Mouse (Mus musculus) small intestine, adult 2 months (tissue): ENCODE measurements around the gene Hist1h3a. TPM values are rescaled to one million over a fixed set of nuclear protein-coding genes. Genes with fewer than 3 reads are reported as not detected.
A peak's percentile ranks its signal among the peaks of the same experiment; 100 is the strongest.
"Not testable (repeated sequence)": the region's sequence is repeated elsewhere in the genome, so short reads cannot be mapped to it uniquely, and the experiment has no call there.

ENCODE experiments used
- H3K27ac ChIP-seq: fragments of 200-500 bp; 2 replicates; pipeline ENCODE4 v1.5.1; 2012; ENCODE audit warnings: low read depth, low read length, control low read depth, inconsistent platforms; ENCODE audit not compliant: insufficient read depth
- H3K27me3 ChIP-seq: fragments of 200-500 bp; 2 replicates; pipeline ENCODE4 v1.6.1; 2012; ENCODE audit warnings: mild to moderate bottlenecking, moderate library complexity, low read length, inconsistent platforms; ENCODE audit not compliant: control insufficient read depth, insufficient read depth
- H3K36me3 ChIP-seq: fragments of 200-500 bp; 2 replicates; pipeline ENCODE4 v1.6.1; 2012; ENCODE audit warnings: mild to moderate bottlenecking, low read length, control low read depth, inconsistent platforms; ENCODE audit not compliant: control insufficient read depth, insufficient read depth
- H3K4me1 ChIP-seq: fragments of 200-500 bp; 2 replicates; pipeline ENCODE4 v1.6.1; 2012; ENCODE audit warnings: low read length, inconsistent platforms, mixed read lengths; ENCODE audit not compliant: control insufficient read depth, insufficient read depth, insufficient read length
- H3K4me3 ChIP-seq: fragments of 200-500 bp; 2 replicates; pipeline ENCODE4 v1.5.1; 2012; ENCODE audit warnings: low read depth, mild to moderate bottlenecking, control low read depth, inconsistent platforms, low read length, moderate library complexity
- CTCF ChIP-seq: fragments of 200-500 bp; IDR thresholded peaks from 2 replicates; pipeline ENCODE4 v1.5.1; 2012; ENCODE audit warnings: low read depth, mild to moderate bottlenecking, control low read depth, inconsistent platforms, low read length, moderate library complexity, mixed read lengths; ENCODE audit not compliant: insufficient replicate concordance, insufficient read length; ENCODE audit errors: extremely low read depth
- POLR2A ChIP-seq: fragments of 200-500 bp; IDR thresholded peaks from 2 replicates; pipeline ENCODE4 v1.6.1; 2012; ENCODE audit warnings: low read depth, mild to moderate bottlenecking, control low read depth, inconsistent platforms, low read length, moderate library complexity
- WGBS: fragments of 180-500 bp; shearing (Covaris S2); methylation state at CpG from one replicate; pipeline ENCODE4 v1.1.7; 2018; 5-methylcytosine and 5-hydroxymethylcytosine counted together
- polyA plus RNA-seq: library from polyadenylated mRNA; depleted of rRNA; stranded (reverse); fragments of >200 nt; gene quantifications from 2 replicates; pipeline ENCODE4 v1.2.3, GENCODE M21; 2012; rRNA removed

The Hist1h3a gene
- polyA plus RNA-seq, 1 experiment: 32.6 TPM

- no peak for TF ChIP-seq POLR2A
- TF ChIP-seq CTCF: no peak
- peaks cover 5% of the 10 kb centered on the region; the same call in 1 of the 2 replicates for H3K4me1 ChIP-seq
- H3K36me3 ChIP-seq: no peaks in the 10 kb centered on the region
- no peak overlapping the region for H3K27ac ChIP-seq
- H3K4me3 ChIP-seq: no peak overlapping the region
- H3K27me3 ChIP-seq: no peaks in the 10 kb centered on the region
- 80% methylated on average over 9 of the region's 9 CpGs for WGBS
Observed at GRCm38 (mm10) chr13:23729192-23729525, 33.0 kb downstream of the Hist1h3a start.

- Histone ChIP-seq H3K36me3 (no peaks in the 10 kb centered on the region), H3K4me3 (no peak overlapping the region), H3K27me3 (no peaks in the 10 kb centered on the region), H3K27ac (peak overlapping the region; percentile 0; the same call in 1 of the 2 replicates), H3K4me1 (peaks cover 10% of the 10 kb centered on the region; the same call in 1 of the 2 replicates)
- TF ChIP-seq CTCF: no peak
- TF ChIP-seq POLR2A: no peak
- 87% methylated on average over 18 of the region's 18 CpGs for WGBS
Observed at GRCm38 (mm10) chr13:23728472-23729191, 33.6 kb downstream of the Hist1h3a start.

- Histone ChIP-seq H3K36me3 (no peaks in the 10 kb centered on the region), H3K4me3 (no peak overlapping the region), H3K27ac (no peak overlapping the region), H3K27me3 (no peaks in the 10 kb centered on the region), H3K4me1 (peaks cover 9% of the 10 kb centered on the region; the same call in 1 of the 2 replicates)
- no peak for TF ChIP-seq POLR2A
- WGBS: 55% methylated on average over 1 of the region's 1 CpGs
Observed at GRCm38 (mm10) chr13:23725213-23725612, 37.0 kb downstream of the Hist1h3a start.

GRCm38 (mm10) chr13:23724239-23724638, 37.9 kb downstream of the Hist1h3a start:
- peaks cover 7% of the 10 kb centered on the region; the same call in 1 of the 2 replicates for H3K4me1 ChIP-seq
- no peaks in the 10 kb centered on the region for H3K36me3 ChIP-seq
- 85% methylated on average over 4 of the region's 4 CpGs for WGBS
- no peak overlapping the region for H3K27ac ChIP-seq
- H3K4me3 ChIP-seq: no peak overlapping the region
- H3K27me3 ChIP-seq: no peaks in the 10 kb centered on the region
- TF ChIP-seq CTCF: no peak
- TF ChIP-seq POLR2A: no peak

GRCm38 (mm10) chr13:23717593-23718245, 44.5 kb downstream of the Hist1h3a start:
- H3K27me3 ChIP-seq, H3K36me3 ChIP-seq, H3K4me3 ChIP-seq, H3K4me1 ChIP-seq: not testable (repeated sequence)
- 31% methylated on average over 2 of the region's 2 CpGs for WGBS
- H3K27ac ChIP-seq: peak overlapping the region; percentile 53

GRCm38 (mm10) chr13:23717176-23717575, 45.0 kb downstream of the Hist1h3a start:
- no peaks in the 10 kb centered on the region for H3K36me3 ChIP-seq
- H3K4me1 ChIP-seq: no peaks in the 10 kb centered on the region
- no peak for TF ChIP-seq CTCF
- TF ChIP-seq POLR2A: no peak
- WGBS: 75% methylated on average over 11 of the region's 11 CpGs
- no peak overlapping the region for H3K4me3 ChIP-seq
- H3K27me3 ChIP-seq: no peaks in the 10 kb centered on the region
- H3K27ac ChIP-seq: peak overlapping the region; percentile 53

- no peaks in the 10 kb centered on the region for H3K4me1 ChIP-seq
- no peaks in the 10 kb centered on the region for H3K27me3 ChIP-seq
- TF ChIP-seq POLR2A: no peak
- TF ChIP-seq CTCF: no peak
- 71% methylated on average over 5 of the region's 5 CpGs for WGBS
- no peaks in the 10 kb centered on the region for H3K36me3 ChIP-seq
- no peak overlapping the region for H3K4me3 ChIP-seq
- no peak overlapping the region for H3K27ac ChIP-seq
Observed at GRCm38 (mm10) chr13:23716261-23717042, 45.7 kb downstream of the Hist1h3a start.

Other genes with a start within 250 kb of the Hist1h3a start
- gene Hist1h4h, start 231.3 kb downstream of the Hist1h3a start, polyA plus RNA-seq: 39.6 and 71.6 TPM in 2 replicates
- 631 and 1,420 TPM in 2 replicates for gene Hist1h2af, start 228.5 kb downstream of the Hist1h3a start, polyA plus RNA-seq
- gene Hist1h3g, start 227.0 kb downstream of the Hist1h3a start, polyA plus RNA-seq: 43.4 and 65.8 TPM in 2 replicates
- 2.4 and 5.1 TPM in 2 replicates for gene Hist1h2bh, start 219.0 kb downstream of the Hist1h3a start, polyA plus RNA-seq
- gene Hist1h3f, start 218.3 kb downstream of the Hist1h3a start, polyA plus RNA-seq: 9.6 and 13.1 TPM in 2 replicates
- gene Hist1h4f, start 210.7 kb downstream of the Hist1h3a start, polyA plus RNA-seq: 13.6 and 21.3 TPM in 2 replicates
- 0.27 and 0.29 TPM in 2 replicates for gene Hist1h1d, start 209.1 kb downstream of the Hist1h3a start, polyA plus RNA-seq
- 27.6 and 43.3 TPM in 2 replicates for gene Hist1h3e, start 200.0 kb downstream of the Hist1h3a start, polyA plus RNA-seq
- gene Hist1h2ae, start 191.2 kb downstream of the Hist1h3a start, polyA plus RNA-seq: 27.3 and 38.0 TPM in 2 replicates
- gene Hist1h2bg, start 191.0 kb downstream of the Hist1h3a start, polyA plus RNA-seq: 32.8 and 51.3 TPM in 2 replicates
- 9.0 and 24.6 TPM in 2 replicates for gene Hist1h2bf, start 188.2 kb downstream of the Hist1h3a start, polyA plus RNA-seq
- 21.3 and 30.3 TPM in 2 replicates for gene Hist1h2ad, start 188.0 kb downstream of the Hist1h3a start, polyA plus RNA-seq
- 11.5 and 24.2 TPM in 2 replicates for gene Hist1h3d, start 186.6 kb downstream of the Hist1h3a start, polyA plus RNA-seq
- 10.1 and 13.8 TPM in 2 replicates for gene Hist1h4d, start 180.8 kb downstream of the Hist1h3a start, polyA plus RNA-seq
- gene Hist1h2be, start 141.3 kb downstream of the Hist1h3a start, polyA plus RNA-seq: 1.5 and 1.8 TPM in 2 replicates
- gene Hist1h1e, start 139.8 kb downstream of the Hist1h3a start, polyA plus RNA-seq: 2.2 and 2.4 TPM in 2 replicates
- gene Hist1h2ac, start 78.4 kb downstream of the Hist1h3a start, polyA plus RNA-seq: 3.1 and 4.0 TPM in 2 replicates
- gene Hist1h2bc, start 78.2 kb downstream of the Hist1h3a start, polyA plus RNA-seq: 210 and 772 TPM in 2 replicates
- not detected in 2 replicates for gene Hist1h1t, start 66.6 kb downstream of the Hist1h3a start, polyA plus RNA-seq
- 13.7 and 17.8 TPM in 2 replicates for gene Hist1h4c, start 63.9 kb downstream of the Hist1h3a start, polyA plus RNA-seq
- 3.5 and 7.7 TPM in 2 replicates for gene Hfe, start 51.5 kb downstream of the Hist1h3a start, polyA plus RNA-seq
- gene Hist1h1c, start 23.6 kb downstream of the Hist1h3a start, polyA plus RNA-seq: 25.6 and 68.0 TPM in 2 replicates
- 39.3 and 49.1 TPM in 2 replicates for gene Hist1h3c, start 16.8 kb downstream of the Hist1h3a start, polyA plus RNA-seq
- gene Hist1h2bb, start 15.7 kb downstream of the Hist1h3a start, polyA plus RNA-seq: 17.8 and 19.7 TPM in 2 replicates
- gene Hist1h2ab, start 11.3 kb downstream of the Hist1h3a start, polyA plus RNA-seq: 32.5 and 55.3 TPM in 2 replicates
- 39.8 and 49.8 TPM in 2 replicates for gene Hist1h3b, start 10.1 kb downstream of the Hist1h3a start, polyA plus RNA-seq
- gene Hist1h4b, start 5.4 kb downstream of the Hist1h3a start, polyA plus RNA-seq: 17.0 and 25.9 TPM in 2 replicates
- 17.4 and 19.9 TPM in 2 replicates for gene Hist1h4a, start 1.2 kb downstream of the Hist1h3a start, polyA plus RNA-seq
- gene Hist1h1a, start 1.3 kb upstream of the Hist1h3a start, polyA plus RNA-seq: 0.53 and 0.95 TPM in 2 replicates
- gene Trim38, start 7.5 kb upstream of the Hist1h3a start, polyA plus RNA-seq: 0.90 and 4.5 TPM in 2 replicates
- gene Slc17a2, start 44.6 kb upstream of the Hist1h3a start, polyA plus RNA-seq: not detected in 2 replicates
- not detected in 2 replicates for gene Slc17a3, start 77.0 kb upstream of the Hist1h3a start, polyA plus RNA-seq
- gene Slc17a1, start 105.4 kb upstream of the Hist1h3a start, polyA plus RNA-seq: not detected in 2 replicates
- gene Slc17a4, start 152.6 kb upstream of the Hist1h3a start, polyA plus RNA-seq: 6.5 and 39.9 TPM in 2 replicates
- gene Hist1h2ba, start 171.8 kb upstream of the Hist1h3a start, polyA plus RNA-seq: not detected in 2 replicates
- not detected in 2 replicates for gene Hist1h2aa, start 172.1 kb upstream of the Hist1h3a start, polyA plus RNA-seq
- 0.56 and 1.3 TPM in 2 replicates for gene Scgn, start 228.8 kb upstream of the Hist1h3a start, polyA plus RNA-seq